Mouse (Mus musculus): ENCODE data around the gene Atp12a. TPM values are rescaled to one million over a fixed set of nuclear protein-coding genes. Genes with fewer than 3 reads are reported as not detected.

Gene Atp12a
- polyA plus RNA-seq, 1 experiment from 2014 or later = not detected

DNA sequence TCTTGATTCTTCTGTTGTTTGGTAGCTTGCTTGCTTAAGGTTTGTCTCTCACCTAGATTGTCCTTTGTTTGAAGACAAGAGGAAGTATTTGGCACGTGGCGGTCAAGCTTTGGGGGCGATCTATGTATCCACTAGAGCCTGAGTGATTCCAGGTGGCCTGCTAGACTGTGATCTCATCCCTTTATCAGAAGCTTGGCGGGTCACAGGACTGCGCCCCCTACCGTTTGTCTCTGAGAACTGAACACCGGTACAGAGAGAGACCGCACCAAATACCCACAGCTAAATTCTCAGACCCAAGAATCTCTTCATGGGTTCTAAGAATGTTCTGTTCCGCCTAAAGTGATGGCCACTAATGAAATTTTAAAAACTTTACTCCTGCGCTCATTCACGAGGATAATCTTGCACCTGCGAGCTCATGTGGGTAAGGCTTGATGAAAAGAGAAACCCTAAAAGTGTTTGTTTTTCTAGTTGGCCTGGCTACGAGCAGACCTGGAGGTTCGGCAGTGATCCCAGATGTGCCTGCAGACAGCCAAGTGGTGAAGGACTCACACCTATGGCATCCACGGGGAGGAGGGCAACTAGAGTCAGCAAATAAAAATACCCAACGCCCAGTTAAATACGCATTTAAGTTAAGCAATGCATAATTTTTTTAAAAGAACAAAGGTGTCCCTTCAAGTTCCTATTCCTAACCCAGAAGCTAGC, 12.8 kb upstream of the Atp12a start:
- H3K4me1 ChIP-seq = no peaks in the 10 kb centered on the region
- no peak overlapping the region for H3K4me3 ChIP-seq
- no peaks in the 10 kb centered on the region for H3K27me3 ChIP-seq (replicated peaks; ENCODE audit: low read depth, poor library complexity, severe bottlenecking)
- H3K27ac ChIP-seq (replicated peaks) = no peak overlapping the region
- H3K36me3 ChIP-seq (replicated peaks) = no peaks in the 10 kb centered on the region
- WGBS = 35% methylated on average over 17 of the region's 17 CpGs
- DNase-seq (ENCODE audit: low spot score) = peak; percentile 82
- no peaks in the 10 kb centered on the region for H3K9me3 ChIP-seq

DNA sequence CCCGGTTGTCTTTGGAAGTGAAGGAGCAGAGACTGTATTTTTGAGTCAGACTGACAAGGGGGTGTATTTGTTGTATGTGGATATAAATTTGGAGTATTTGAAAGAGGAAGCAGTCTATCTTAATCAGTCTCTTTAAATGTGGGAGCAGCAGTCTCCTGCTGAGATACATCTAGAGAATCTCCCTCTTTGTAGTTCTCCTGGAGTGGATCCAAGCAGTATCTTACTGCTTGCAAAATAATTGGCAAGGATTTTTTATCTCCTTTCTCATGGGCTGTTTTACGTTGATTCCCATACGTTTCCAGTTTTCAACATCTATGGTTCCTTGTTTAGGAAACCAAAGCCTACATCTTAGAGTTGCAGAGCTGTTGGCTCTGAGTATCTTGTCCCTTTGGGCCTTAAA, 10.1 kb upstream of the Atp12a start:
- no peaks in the 10 kb centered on the region for H3K36me3 ChIP-seq (replicated peaks)
- H3K27me3 ChIP-seq (replicated peaks; ENCODE audit: low read depth, poor library complexity, severe bottlenecking) = no peaks in the 10 kb centered on the region
- H3K9me3 ChIP-seq = no peaks in the 10 kb centered on the region
- no peak for DNase-seq (ENCODE audit: low spot score)
- H3K4me3 ChIP-seq = no peak overlapping the region
- WGBS = 90% methylated on average over 3 of the region's 3 CpGs
- no peaks in the 10 kb centered on the region for H3K4me1 ChIP-seq
- H3K27ac ChIP-seq (replicated peaks) = no peak overlapping the region

DNA sequence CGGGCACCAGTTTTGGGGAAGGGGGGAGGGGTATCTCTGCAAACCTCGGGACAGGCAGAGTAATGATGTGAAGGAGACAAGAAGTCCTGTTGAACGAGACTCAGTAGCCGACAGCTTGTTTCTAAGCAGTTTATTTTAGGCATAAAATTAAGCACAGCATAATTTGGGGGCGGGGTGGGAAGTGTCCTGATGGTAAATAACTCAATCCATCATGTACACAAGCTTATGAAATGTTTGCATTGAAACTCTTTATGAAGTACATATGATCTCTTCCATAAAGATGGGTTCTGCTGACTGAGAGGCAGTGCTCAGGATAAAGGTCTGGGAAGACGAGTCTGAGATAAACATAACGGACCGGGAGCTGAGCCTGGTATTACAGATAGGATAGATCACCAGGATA, 9.5 kb upstream of the Atp12a start:
- DNase-seq (ENCODE audit: low spot score) = no peak
- WGBS = 80% methylated on average over 8 of the region's 8 CpGs
- H3K4me1 ChIP-seq = no peaks in the 10 kb centered on the region
- no peak overlapping the region for H3K4me3 ChIP-seq
- no peaks in the 10 kb centered on the region for H3K9me3 ChIP-seq
- no peaks in the 10 kb centered on the region for H3K27me3 ChIP-seq (replicated peaks; ENCODE audit: low read depth, poor library complexity, severe bottlenecking)
- no peaks in the 10 kb centered on the region for H3K36me3 ChIP-seq (replicated peaks)
- H3K27ac ChIP-seq (replicated peaks) = no peak overlapping the region

DNA sequence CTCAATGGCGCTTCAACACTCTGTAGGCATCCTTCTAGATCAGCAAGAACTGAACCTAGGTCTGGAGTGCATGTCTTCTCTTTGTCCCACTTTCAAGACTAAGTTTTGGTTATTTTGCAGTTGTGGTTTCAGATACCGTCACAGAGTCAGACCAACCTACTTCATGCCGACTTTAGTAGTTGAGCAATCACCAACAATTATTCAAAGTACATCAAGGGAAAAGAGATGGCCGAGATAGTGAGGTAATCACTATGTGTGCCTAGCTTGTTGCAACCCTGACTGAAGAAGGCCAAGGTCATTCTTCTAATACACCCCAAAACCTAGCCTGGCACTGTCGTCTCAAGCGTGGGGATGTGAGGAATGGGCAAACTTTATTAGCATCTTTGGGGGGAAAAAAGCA, 8.7 kb upstream of the Atp12a start:
- no peak for DNase-seq (ENCODE audit: low spot score)
- no peaks in the 10 kb centered on the region for H3K4me1 ChIP-seq
- H3K36me3 ChIP-seq (replicated peaks) = no peaks in the 10 kb centered on the region
- H3K27me3 ChIP-seq (replicated peaks; ENCODE audit: low read depth, poor library complexity, severe bottlenecking) = no peaks in the 10 kb centered on the region
- H3K9me3 ChIP-seq = no peaks in the 10 kb centered on the region
- no peak overlapping the region for H3K27ac ChIP-seq (replicated peaks)
- H3K4me3 ChIP-seq = no peak overlapping the region
- 92% methylated on average over 6 of the region's 6 CpGs for WGBS

- Histone ChIP-seq H3K27me3 (replicated peaks; ENCODE audit: low read depth, poor library complexity, severe bottlenecking) (peaks cover 20% of the 10 kb centered on the region), H3K4me3 (no peak overlapping the region), H3K36me3 (replicated peaks) (no peaks in the 10 kb centered on the region), H3K4me1 (no peaks in the 10 kb centered on the region), H3K27ac (replicated peaks) (no peak overlapping the region), H3K9me3 (no peaks in the 10 kb centered on the region)
- no peak for DNase-seq (ENCODE audit: low spot score)
- 74% methylated on average over 7 of the region's 7 CpGs for WGBS
These were observed 6.4 kb upstream of the Atp12a start for GRCm38 (mm10) chr14:56358422-56358821.

DNA sequence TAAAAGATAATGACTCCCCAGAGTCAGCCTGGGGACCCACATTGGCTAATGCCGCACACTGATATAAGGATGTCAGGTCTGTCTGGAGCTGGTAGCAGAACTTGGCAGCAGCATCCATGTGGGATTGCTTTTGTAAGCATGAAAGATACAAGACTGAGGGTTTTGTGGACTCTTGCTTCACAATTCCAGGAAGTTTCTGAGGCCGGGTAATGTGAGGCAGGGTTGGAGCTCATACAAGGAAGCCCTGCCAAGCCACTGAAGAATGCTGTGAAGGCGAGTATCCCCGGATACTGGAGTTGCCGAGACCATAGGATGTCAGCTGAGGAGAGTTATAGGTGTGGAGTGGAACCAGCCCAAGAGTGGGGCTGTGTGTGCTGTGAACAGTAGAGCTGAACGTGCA, 5.7 kb upstream of the Atp12a start:
- Histone ChIP-seq H3K4me1 (no peaks in the 10 kb centered on the region), H3K4me3 (no peak overlapping the region), H3K27me3 (replicated peaks; ENCODE audit: low read depth, poor library complexity, severe bottlenecking) (peaks cover 27% of the 10 kb centered on the region), H3K36me3 (replicated peaks) (no peaks in the 10 kb centered on the region), H3K9me3 (no peaks in the 10 kb centered on the region), H3K27ac (replicated peaks) (no peak overlapping the region)
- 84% methylated on average over 6 of the region's 6 CpGs for WGBS
- DNase-seq (ENCODE audit: low spot score) = no peak

DNA sequence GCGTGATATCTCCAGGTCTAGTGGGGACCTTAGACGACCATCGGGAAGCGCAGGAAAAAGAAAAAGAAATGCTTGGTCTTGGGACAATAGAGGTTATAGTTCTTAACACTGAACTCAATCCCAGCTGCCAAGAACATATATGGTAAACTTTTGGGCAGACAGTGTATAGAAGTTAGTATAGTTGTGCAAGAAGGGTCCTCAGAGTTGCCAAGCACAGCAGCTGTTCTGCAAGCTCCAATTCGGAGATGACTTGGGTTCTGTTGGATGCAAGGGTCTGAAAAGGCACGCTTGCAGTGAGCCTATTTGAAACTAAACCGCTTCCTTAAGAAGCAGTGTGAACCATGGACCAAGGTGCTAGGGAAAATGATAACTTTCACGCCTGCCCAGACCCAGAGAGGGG, 424 bp downstream of the Atp12a start:
- H3K36me3 ChIP-seq (replicated peaks) = no peaks in the 10 kb centered on the region
- H3K4me1 ChIP-seq = peaks cover 12% of the 10 kb centered on the region
- peak overlapping the region; percentile 55 for H3K4me3 ChIP-seq
- 32% methylated on average over 8 of the region's 8 CpGs for WGBS
- peaks cover 70% of the 10 kb centered on the region for H3K27me3 ChIP-seq (replicated peaks; ENCODE audit: low read depth, poor library complexity, severe bottlenecking)
- no peak overlapping the region for H3K27ac ChIP-seq (replicated peaks)
- no peaks in the 10 kb centered on the region for H3K9me3 ChIP-seq
- DNase-seq (ENCODE audit: low spot score) = no peak

GRCm38 (mm10) chr14:56366712-56367111, 1.8 kb downstream of the Atp12a start:
- no peak for DNase-seq (ENCODE audit: low spot score)

DNA sequence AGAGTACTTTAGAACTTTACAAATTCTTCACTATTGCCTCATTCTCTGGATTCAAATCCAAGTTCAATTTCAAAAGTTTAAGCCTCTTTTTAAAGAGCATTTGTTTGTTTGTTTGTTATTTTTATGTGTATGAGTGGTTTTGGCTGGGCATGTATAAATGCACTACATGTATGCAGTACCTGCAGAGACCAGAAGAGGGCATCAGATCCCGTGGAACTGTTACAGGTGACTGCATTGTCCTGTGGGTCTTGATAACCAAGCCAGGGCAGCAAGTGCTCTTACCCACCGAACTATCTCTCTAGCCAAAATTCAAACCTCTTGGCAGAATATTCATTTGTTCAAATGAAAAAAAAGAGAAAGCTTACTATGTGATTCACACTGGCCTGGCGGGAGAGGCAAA, 4.0 kb downstream of the Atp12a start:
- H3K4me3 ChIP-seq = no peak overlapping the region
- 54% methylated on average over 3 of the region's 3 CpGs for WGBS
- H3K36me3 ChIP-seq (replicated peaks) = no peaks in the 10 kb centered on the region
- H3K9me3 ChIP-seq = no peaks in the 10 kb centered on the region
- peaks cover 12% of the 10 kb centered on the region for H3K4me1 ChIP-seq
- H3K27me3 ChIP-seq (replicated peaks; ENCODE audit: low read depth, poor library complexity, severe bottlenecking) = peaks cover 46% of the 10 kb centered on the region
- peak; percentile 38 for DNase-seq (ENCODE audit: low spot score)
- no peak overlapping the region for H3K27ac ChIP-seq (replicated peaks)

More at GRCm38 (mm10) chr14:56366712-56367111, 1.8 kb downstream of the Atp12a start:
- Histone ChIP-seq H3K4me1 (peaks cover 12% of the 10 kb centered on the region), H3K9me3 (no peaks in the 10 kb centered on the region), H3K27me3 (replicated peaks; ENCODE audit: low read depth, poor library complexity, severe bottlenecking) (peaks cover 68% of the 10 kb centered on the region), H3K27ac (replicated peaks) (no peak overlapping the region), H3K36me3 (replicated peaks) (no peaks in the 10 kb centered on the region), H3K4me3 (no peak overlapping the region)
- 34% methylated on average over 15 of the region's 15 CpGs for WGBS

DNA sequence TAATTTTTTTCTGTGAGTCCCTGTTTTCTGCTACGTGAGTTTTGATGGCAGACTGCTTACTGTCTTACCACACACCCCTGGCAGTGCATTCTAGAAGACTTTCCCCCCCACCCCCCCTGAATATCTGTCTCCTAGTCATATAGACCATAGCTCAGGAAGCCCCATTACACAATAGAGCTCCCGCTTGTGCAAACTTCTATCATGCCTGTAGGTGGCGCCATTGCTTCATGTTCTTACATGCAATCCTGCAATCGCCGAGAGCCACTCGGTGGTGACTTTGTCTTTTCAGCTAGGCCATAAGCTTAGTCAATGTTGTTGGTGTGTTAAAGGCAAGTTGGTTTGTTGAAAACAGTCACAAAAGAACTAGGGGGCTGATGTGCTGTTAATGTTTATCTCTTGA, 10.9 kb downstream of the Atp12a start:
- no peak overlapping the region for H3K4me3 ChIP-seq
- H3K9me3 ChIP-seq = no peaks in the 10 kb centered on the region
- WGBS = 3% methylated on average over 6 of the region's 6 CpGs
- no peaks in the 10 kb centered on the region for H3K27me3 ChIP-seq (replicated peaks; ENCODE audit: low read depth, poor library complexity, severe bottlenecking)
- no peaks in the 10 kb centered on the region for H3K36me3 ChIP-seq (replicated peaks)
- no peak overlapping the region for H3K27ac ChIP-seq (replicated peaks)
- peak; percentile 83 for DNase-seq (ENCODE audit: low spot score)
- H3K4me1 ChIP-seq = peaks cover 5% of the 10 kb centered on the region; the same call in 1 of the 2 replicates

DNA sequence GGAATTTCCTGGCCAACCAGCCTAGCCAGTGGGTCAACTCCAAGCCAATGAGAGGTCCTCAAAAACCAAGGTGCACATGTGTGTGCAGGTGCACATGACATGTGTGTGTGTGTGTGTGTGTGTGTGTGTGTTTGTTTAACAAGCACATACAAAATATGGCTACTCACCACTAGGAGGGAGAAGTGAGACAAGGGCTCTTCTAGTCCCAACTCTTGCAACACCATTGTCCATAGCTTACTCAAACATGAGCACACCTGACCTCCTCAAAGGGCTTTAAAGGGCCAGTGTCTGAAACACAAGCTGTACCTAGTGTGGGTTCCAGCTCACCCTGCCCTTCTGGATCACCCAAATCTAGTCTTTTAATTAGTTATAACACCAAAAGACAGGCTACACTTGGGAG, 12.9 kb downstream of the Atp12a start:
- Histone ChIP-seq H3K36me3 (replicated peaks) (no peaks in the 10 kb centered on the region), H3K27me3 (replicated peaks; ENCODE audit: low read depth, poor library complexity, severe bottlenecking) (no peaks in the 10 kb centered on the region), H3K4me1 (peaks cover 5% of the 10 kb centered on the region; the same call in 1 of the 2 replicates), H3K27ac (replicated peaks) (no peak overlapping the region), H3K4me3 (no peak overlapping the region), H3K9me3 (no peaks in the 10 kb centered on the region)
- DNase-seq (ENCODE audit: low spot score) = no peak

- Histone ChIP-seq H3K4me1 (peaks cover 5% of the 10 kb centered on the region; the same call in 1 of the 2 replicates), H3K27ac (replicated peaks) (no peak overlapping the region), H3K9me3 (no peaks in the 10 kb centered on the region), H3K36me3 (replicated peaks) (no peaks in the 10 kb centered on the region), H3K4me3 (no peak overlapping the region), H3K27me3 (replicated peaks; ENCODE audit: low read depth, poor library complexity, severe bottlenecking) (no peaks in the 10 kb centered on the region)
- 81% methylated on average over 9 of the region's 9 CpGs for WGBS
- DNase-seq (ENCODE audit: low spot score) = no peak
These were observed 14.5 kb downstream of the Atp12a start for GRCm38 (mm10) chr14:56379336-56379735.

DNA sequence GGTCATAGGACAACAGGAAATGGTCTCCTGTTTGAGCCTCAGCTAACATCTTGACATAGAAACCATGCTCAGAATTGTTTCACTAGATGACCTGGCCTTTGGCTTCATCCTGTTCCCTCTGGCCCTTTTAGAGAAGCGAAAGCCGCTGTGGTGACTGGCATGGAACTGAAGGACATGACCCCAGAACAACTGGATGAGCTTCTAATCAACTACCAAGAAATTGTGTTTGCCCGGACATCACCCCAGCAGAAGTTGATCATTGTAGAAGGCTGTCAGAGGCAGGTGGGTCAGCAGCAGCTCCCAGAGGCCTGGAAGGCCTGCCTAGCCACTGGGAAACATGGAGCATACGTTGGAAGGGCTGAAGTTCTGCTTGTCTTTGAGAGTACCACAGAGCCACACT, 17.5 kb downstream of the Atp12a start:
- Histone ChIP-seq H3K4me1 (peaks cover 5% of the 10 kb centered on the region; the same call in 1 of the 2 replicates), H3K27me3 (replicated peaks; ENCODE audit: low read depth, poor library complexity, severe bottlenecking) (no peaks in the 10 kb centered on the region), H3K27ac (replicated peaks) (no peak overlapping the region), H3K4me3 (no peak overlapping the region), H3K9me3 (no peaks in the 10 kb centered on the region), H3K36me3 (replicated peaks) (no peaks in the 10 kb centered on the region)
- no peak for DNase-seq (ENCODE audit: low spot score)
- WGBS = 81% methylated on average over 4 of the region's 4 CpGs
